13 mouse cellular contexts compared by ENCODE assay signal in the genomic region with DNA sequence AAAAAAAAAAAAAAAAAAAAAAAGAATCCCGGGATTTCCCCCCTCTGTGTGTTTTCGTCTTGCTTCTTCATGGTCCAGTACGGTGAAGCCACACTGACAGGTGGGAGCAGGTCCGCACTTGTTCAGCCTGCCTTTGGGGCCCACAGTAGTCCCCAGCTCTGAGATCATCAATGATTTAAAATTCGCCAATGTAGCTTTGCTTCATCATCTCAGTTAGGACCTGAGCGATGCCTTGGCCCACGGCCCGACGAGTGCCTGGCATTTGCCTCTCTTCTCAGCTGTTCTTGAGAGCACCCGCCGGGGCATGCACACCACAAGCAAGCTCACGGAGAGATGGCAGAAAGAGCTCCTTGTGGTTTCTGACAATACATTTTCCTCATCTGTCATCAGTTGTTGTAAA. TPM values are rescaled to one million over a fixed set of nuclear protein-coding genes. Genes with fewer than 3 reads are reported as not detected.
DNase-seq lines count a peak whose midpoint lies in the region; ATAC-seq and TF ChIP-seq lines count a peak whose summit lies in the region.
"Had no signal": no experiment of that assay in that cellular context is flagged by ENCODE, and none has a peak within 500 bp of the region (broad histone marks: within the 10 kb centered on the region; RNA-seq: fewer than 3 reads in every experiment).

No protein-coding gene starts in this region.

- intact Hi-C loops in heart, postnatal 36 days (cut with DNase I): loop anchor here (2.0 kb wide), 1 partner anchor 16 kb away; no protein-coding TSS in a partner anchor

- H3K9me3 ChIP-seq in heart, postnatal 0 days (replicated peaks; ENCODE audit: control insufficient read depth, low read length): no peaks in the 10 kb centered on the region
- H3K9me3 ChIP-seq: midbrain, embryonic 12.5 days had no signal

- no peak for ATAC-seq in heart, postnatal 0 days (ENCODE audit: insufficient read depth, low read depth)
- ATAC-seq in CD4-positive, CD25-positive, alpha-beta regulatory T cell, adult 4 months: peak; percentile 21
- ATAC-seq: forebrain, embryonic 16.5 days had no signal

- no peak for TF ChIP-seq POLR2A in bone marrow, adult 2 months (IDR thresholded peaks at IDR 0.05; ENCODE audit: borderline replicate concordance, control insufficient read depth, low read depth, low read length)

- no peak for TF ChIP-seq EP300 in heart, postnatal 0 days (IDR thresholded peaks at IDR 0.05; ENCODE audit: low read depth)

- peaks cover 10% of the 10 kb centered on the region for H3K4me1 ChIP-seq in heart, postnatal 0 days (ENCODE audit: control insufficient read depth, insufficient read depth)
- H3K4me1 ChIP-seq in bone marrow, adult 2 months (ENCODE audit: control insufficient read depth, insufficient read depth, low read length): no peaks in the 10 kb centered on the region; the same call in 1 of the 2 replicates

- H3K36me3 ChIP-seq in heart, postnatal 0 days (replicated peaks; ENCODE audit: control insufficient read depth, insufficient read depth, low read length): 0 out of 2 replicates have a peak, but pooled peaks cover 4% of the 10 kb centered on the region
- H3K36me3 ChIP-seq: midbrain, embryonic 12.5 days had no signal

- 71% methylated on average over 12 of the region's 12 CpGs for WGBS in heart, postnatal 0 days
- whole genome bisulfite sequencing in bone marrow, adult 2 months: 35% methylated on average over 12 of the region's 12 CpGs

- H3K4me3 ChIP-seq in heart, postnatal 0 days (ENCODE audit: low read depth, low read length): no peak overlapping the region
- H3K4me3 ChIP-seq in bone marrow, adult 2 months (replicated peaks; ENCODE audit: control insufficient read depth, low read depth, low read length): peak overlapping the region; percentile 17
- H3K4me3 ChIP-seq: midbrain, embryonic 12.5 days had no signal

- no peak for DNase-seq in heart, postnatal 0 days (ENCODE audit: low spot score)
- no peak for DNase-seq in heart, postnatal 36 days
- DNase-seq in thymus, postnatal 10 days (ENCODE audit: low spot score in 2 of 2): peak; percentile 46 to 48
- DNase-seq in ovary, postnatal 14 days (ENCODE audit: low spot score): no peak
- no peak for DNase-seq in kidney, postnatal 36 days
- DNase-seq: adrenal gland, adult 8-10 months; heart, adult 11 months; liver; right cerebral cortex, postnatal 4 days had no signal

- H3K27me3 ChIP-seq in heart, postnatal 0 days (ENCODE audit: control insufficient read depth, insufficient read depth, low read length): no peaks in the 10 kb centered on the region

- H3K4me2 ChIP-seq in heart, postnatal 0 days (ENCODE audit: low read depth, low read length): peak overlapping the region; percentile 13; the same call in 1 of the 2 replicates
- H3K4me2 ChIP-seq: midbrain, embryonic 12.5 days had no signal

- H3K9ac ChIP-seq in heart, postnatal 0 days (replicated peaks; ENCODE audit: low read depth, low read length): no peak overlapping the region
- H3K9ac ChIP-seq: midbrain, embryonic 12.5 days had no signal

- H3K27ac ChIP-seq in heart, postnatal 0 days (ENCODE audit: low read depth): no peak overlapping the region
- no peak overlapping the region for H3K27ac ChIP-seq in bone marrow, adult 2 months (ENCODE audit: control insufficient read depth, insufficient read depth, low read depth, low read length, poor library complexity)
- H3K27ac ChIP-seq: midbrain, embryonic 12.5 days had no signal

- TF ChIP-seq CTCF in heart, postnatal 0 days (IDR thresholded peaks at IDR 0.05; ENCODE audit: low read depth): no peak
- no peak for TF ChIP-seq CTCF in bone marrow, adult 2 months (IDR thresholded peaks at IDR 0.05; ENCODE audit: control insufficient read depth, insufficient read depth, low read length)

RNA-seq across cellular contexts. Expression of gene Irgm2, which starts 1.6 kb away (rescaled TPM):
- total RNA-seq in heart, postnatal 0 days (2014; rRNA removed; ENCODE audit: low replicate concordance): 7.7 and 8.7 TPM in 2 replicates
- 4.6 and 5.2 TPM in 2 replicates for polyA plus RNA-seq in heart, postnatal 0 days (2015; fragmentation: Nextera tagmentation; extraction: Ambion mirVana)
- total RNA-seq in heart, postnatal 36 days (2021): 10 to 100 TPM; 10.9 to 13.7 TPM
- polyA plus RNA-seq in CD4-positive, CD25-positive, alpha-beta regulatory T cell, adult 4 months (2017; shearing (Covaris generic)): 10 to 100 TPM; 51.0 to 68.1 TPM
- 5.2 and 7.0 TPM in 2 replicates for polyA plus RNA-seq in bone marrow, adult 2 months (2011; ENCODE audit: insufficient read depth, insufficient read length, low replicate concordance, missing spikeins)

RNA-seq across cellular contexts. Expression of gene Igtp, which starts 1.7 kb away (rescaled TPM):
- total RNA-seq in heart, postnatal 0 days (2014; rRNA removed; ENCODE audit: low replicate concordance): 7.8 and 9.8 TPM in 2 replicates
- polyA plus RNA-seq in heart, postnatal 0 days (2015; fragmentation: Nextera tagmentation; extraction: Ambion mirVana): 7.0 and 8.0 TPM in 2 replicates
- total RNA-seq in heart, postnatal 36 days (2021): 1 to 10 TPM; 8.7 to 9.2 TPM
- polyA plus RNA-seq in CD4-positive, CD25-positive, alpha-beta regulatory T cell, adult 4 months (2017; shearing (Covaris generic)): 100 to 1,000 TPM; 433 to 495 TPM
- 28.7 and 39.5 TPM in 2 replicates for polyA plus RNA-seq in bone marrow, adult 2 months (2011; ENCODE audit: insufficient read depth, insufficient read length, low replicate concordance, missing spikeins)

RNA-seq across cellular contexts. Expression of gene Mrpl22, which starts 29.6 kb away (rescaled TPM):
- total RNA-seq in heart, postnatal 0 days (2014; rRNA removed; ENCODE audit: low replicate concordance): 50.6 and 58.4 TPM in 2 replicates
- polyA plus RNA-seq in heart, postnatal 0 days (2015; fragmentation: Nextera tagmentation; extraction: Ambion mirVana): 124 and 126 TPM in 2 replicates
- total RNA-seq in heart, postnatal 36 days (2021): 10 to 100 TPM; 50.3 to 53.8 TPM
- 10 to 100 TPM; 66.8 to 74.2 TPM for polyA plus RNA-seq in CD4-positive, CD25-positive, alpha-beta regulatory T cell, adult 4 months (2017; shearing (Covaris generic))
- 22.8 and 28.3 TPM in 2 replicates for polyA plus RNA-seq in bone marrow, adult 2 months (2011; ENCODE audit: insufficient read depth, insufficient read length, low replicate concordance, missing spikeins)

RNA-seq across cellular contexts. Expression of gene Gemin5, which starts 32.7 kb away (rescaled TPM):
- 15.7 and 16.4 TPM in 2 replicates for total RNA-seq in heart, postnatal 0 days (2014; rRNA removed; ENCODE audit: low replicate concordance)
- 5.7 and 6.1 TPM in 2 replicates for polyA plus RNA-seq in heart, postnatal 0 days (2015; fragmentation: Nextera tagmentation; extraction: Ambion mirVana)
- 1 to 10 TPM; 8.3 to 9.9 TPM for total RNA-seq in heart, postnatal 36 days (2021)
- polyA plus RNA-seq in CD4-positive, CD25-positive, alpha-beta regulatory T cell, adult 4 months (2017; shearing (Covaris generic)): 1 to 10 TPM; 6.5 to 7.8 TPM
- 4.7 and 9.0 TPM in 2 replicates for polyA plus RNA-seq in bone marrow, adult 2 months (2011; ENCODE audit: insufficient read depth, insufficient read length, low replicate concordance, missing spikeins)

Comparison
In these comparisons a context has a peak if more than half of its experiments do, and no peak if none do; other contexts are left out.
1. DNase-seq: peak in thymus, postnatal 10 days (2 of 2); none in heart, postnatal 0 days (single experiment), heart, postnatal 36 days (0 of 2), ovary, postnatal 14 days (single experiment) and kidney, postnatal 36 days (0 of 2).
2. RNA of gene Igtp, which starts 1.7 kb away (polyA plus RNA-seq): 433 to 495 TPM in CD4-positive, CD25-positive, alpha-beta regulatory T cell, adult 4 months; 28.7 to 39.5 TPM in bone marrow, adult 2 months and 7.0 to 8.0 TPM in heart, postnatal 0 days; every median in the first group is over 10 times any median in the second.